ENCODE assay signal across 21 mouse cellular contexts in the genomic region with DNA sequence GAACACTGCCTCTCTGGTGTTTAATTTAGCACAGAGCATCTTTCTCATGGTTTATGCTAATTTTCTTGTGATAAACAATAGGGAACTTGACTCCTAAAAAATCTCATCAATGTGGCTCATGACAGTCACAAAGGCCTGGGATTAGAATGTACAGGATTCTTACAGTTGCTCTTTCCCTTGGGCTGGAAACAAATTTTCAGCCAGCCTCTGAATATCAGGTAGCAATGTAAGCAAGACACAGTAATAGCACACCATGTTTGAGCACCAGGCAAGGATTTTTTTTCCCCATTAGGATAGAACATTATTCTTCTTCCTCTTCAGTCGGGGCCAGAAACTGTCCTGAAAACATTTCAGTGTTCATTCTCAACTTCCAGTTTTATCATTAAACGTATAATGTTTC. TPM values are rescaled to one million over a fixed set of nuclear protein-coding genes. Genes with fewer than 3 reads are reported as not detected.
DNase-seq lines count a peak whose midpoint lies in the region; ATAC-seq and TF ChIP-seq lines count a peak whose summit lies in the region.
"Had no signal": no experiment of that assay in that cellular context is flagged by ENCODE, and none has a peak within 500 bp of the region (broad histone marks: within the 10 kb centered on the region; RNA-seq: fewer than 3 reads in every experiment).

No protein-coding gene starts in this region.

- no peak overlapping the region for H3K9ac ChIP-seq in forebrain, embryonic 15.5 days (replicated peaks)
- no peak overlapping the region for H3K9ac ChIP-seq in forebrain, embryonic 14.5 days (ENCODE audit: low read length)
- no peak overlapping the region for H3K9ac ChIP-seq in hindbrain, embryonic 14.5 days
- no peak overlapping the region for H3K9ac ChIP-seq in hindbrain, embryonic 12.5 days
- no peak overlapping the region for H3K9ac ChIP-seq in kidney, embryonic 15.5 days
- H3K9ac ChIP-seq in kidney, postnatal 0 days (ENCODE audit: low read depth, low read length): no peak overlapping the region
- H3K9ac ChIP-seq: embryonic facial prominence, embryonic 12.5 days; forebrain, embryonic 13.5 days had no signal

- H3K27me3 ChIP-seq in forebrain, embryonic 15.5 days: no peaks in the 10 kb centered on the region
- no peaks in the 10 kb centered on the region for H3K27me3 ChIP-seq in forebrain, embryonic 14.5 days (replicated peaks; ENCODE audit: control insufficient read depth, insufficient read depth, low read length)
- no peaks in the 10 kb centered on the region for H3K27me3 ChIP-seq in hindbrain, embryonic 14.5 days (ENCODE audit: control insufficient read depth, insufficient read depth, low read length)
- no peaks in the 10 kb centered on the region for H3K27me3 ChIP-seq in hindbrain, embryonic 12.5 days
- H3K27me3 ChIP-seq in kidney, embryonic 15.5 days: no peaks in the 10 kb centered on the region
- H3K27me3 ChIP-seq in kidney, postnatal 0 days (ENCODE audit: insufficient read depth, low read length): no peaks in the 10 kb centered on the region
- H3K27me3 ChIP-seq: CH12.LX; embryonic facial prominence, embryonic 12.5 days; forebrain, embryonic 13.5 days; Patski had no signal

- 85% methylated on average over 2 of the region's 2 CpGs for WGBS in forebrain, embryonic 15.5 days
- 82% methylated on average over 2 of the region's 2 CpGs for WGBS in forebrain, embryonic 14.5 days
- WGBS in hindbrain, embryonic 14.5 days: 77% methylated on average over 2 of the region's 2 CpGs
- 89% methylated on average over 2 of the region's 2 CpGs for WGBS in hindbrain, embryonic 12.5 days
- WGBS in kidney, embryonic 15.5 days: 46% methylated on average over 2 of the region's 2 CpGs
- WGBS in kidney, postnatal 0 days: 31% methylated on average over 2 of the region's 2 CpGs

- no peak overlapping the region for H3K4me3 ChIP-seq in forebrain, embryonic 15.5 days
- no peak overlapping the region for H3K4me3 ChIP-seq in forebrain, embryonic 14.5 days (ENCODE audit: low read depth, low read length)
- no peak overlapping the region for H3K4me3 ChIP-seq in hindbrain, embryonic 14.5 days (replicated peaks; ENCODE audit: low read length)
- no peak overlapping the region for H3K4me3 ChIP-seq in hindbrain, embryonic 12.5 days
- no peak overlapping the region for H3K4me3 ChIP-seq in kidney, embryonic 15.5 days (replicated peaks)
- H3K4me3 ChIP-seq in kidney, postnatal 0 days (replicated peaks; ENCODE audit: low read depth, low read length): no peak overlapping the region
- H3K4me3 ChIP-seq: embryonic facial prominence, embryonic 10.5 days; embryonic facial prominence, embryonic 12.5 days; forebrain, embryonic 13.5 days had no signal

- no peaks in the 10 kb centered on the region for H3K9me3 ChIP-seq in forebrain, embryonic 15.5 days
- no peaks in the 10 kb centered on the region for H3K9me3 ChIP-seq in forebrain, embryonic 14.5 days (replicated peaks; ENCODE audit: control insufficient read depth, low read length)
- no peaks in the 10 kb centered on the region for H3K9me3 ChIP-seq in hindbrain, embryonic 14.5 days (ENCODE audit: control insufficient read depth, low read length)
- no peaks in the 10 kb centered on the region for H3K9me3 ChIP-seq in hindbrain, embryonic 12.5 days (replicated peaks)
- H3K9me3 ChIP-seq in kidney, embryonic 15.5 days (replicated peaks): no peaks in the 10 kb centered on the region
- no peaks in the 10 kb centered on the region for H3K9me3 ChIP-seq in kidney, postnatal 0 days (replicated peaks; ENCODE audit: low read length)
- H3K9me3 ChIP-seq: embryonic facial prominence, embryonic 10.5 days; embryonic facial prominence, embryonic 12.5 days; forebrain, embryonic 13.5 days had no signal

- H3K4me2 ChIP-seq in forebrain, embryonic 15.5 days (replicated peaks): no peak overlapping the region
- no peak overlapping the region for H3K4me2 ChIP-seq in forebrain, embryonic 14.5 days (ENCODE audit: low read length)
- no peak overlapping the region for H3K4me2 ChIP-seq in hindbrain, embryonic 14.5 days (replicated peaks)
- H3K4me2 ChIP-seq in hindbrain, embryonic 12.5 days (replicated peaks): no peak overlapping the region
- H3K4me2 ChIP-seq in kidney, embryonic 15.5 days: no peak overlapping the region
- H3K4me2 ChIP-seq in kidney, postnatal 0 days (ENCODE audit: low read length): no peak overlapping the region
- H3K4me2 ChIP-seq: embryonic facial prominence, embryonic 12.5 days; forebrain, embryonic 13.5 days had no signal

- peak overlapping the region; percentile 17; the same call in 1 of the 2 replicates for H3K27ac ChIP-seq in forebrain, embryonic 15.5 days (replicated peaks)
- H3K27ac ChIP-seq in forebrain, embryonic 14.5 days (ENCODE audit: low read depth, low read length): no peak overlapping the region
- peak overlapping the region; percentile 26; the same call in 1 of the 2 replicates for H3K27ac ChIP-seq in hindbrain, embryonic 14.5 days
- H3K27ac ChIP-seq in hindbrain, embryonic 12.5 days: no peak overlapping the region
- 0 out of 2 replicates have a peak overlapping the region, but pooled peaks have one; percentile 22 for H3K27ac ChIP-seq in kidney, embryonic 15.5 days
- no peak overlapping the region for H3K27ac ChIP-seq in kidney, postnatal 0 days
- H3K27ac ChIP-seq: embryonic facial prominence, embryonic 10.5 days; embryonic facial prominence, embryonic 12.5 days; forebrain, embryonic 13.5 days had no signal

- ATAC-seq in forebrain, embryonic 15.5 days (replicated peaks): no peak
- no peak for ATAC-seq in forebrain, embryonic 14.5 days
- ATAC-seq in hindbrain, embryonic 14.5 days (ENCODE audit: low FRiP score): no peak
- ATAC-seq in hindbrain, embryonic 12.5 days (ENCODE audit: low FRiP score): no peak
- peak; percentile 70 for ATAC-seq in kidney, embryonic 15.5 days (replicated peaks; ENCODE audit: low FRiP score)
- no peak for ATAC-seq in kidney, postnatal 0 days (replicated peaks; ENCODE audit: low FRiP score, low read depth)
- ATAC-seq: activated CD4-positive, CD25-positive, alpha-beta regulatory T cell, adult 4 months; CD4-positive, CD25-positive, alpha-beta regulatory T cell, adult 4 months; forebrain, embryonic 13.5 days had no signal

- peaks cover 7% of the 10 kb centered on the region for H3K4me1 ChIP-seq in forebrain, embryonic 15.5 days
- no peaks in the 10 kb centered on the region for H3K4me1 ChIP-seq in forebrain, embryonic 14.5 days (ENCODE audit: control insufficient read depth, insufficient read depth, low read length)
- H3K4me1 ChIP-seq in hindbrain, embryonic 14.5 days (replicated peaks; ENCODE audit: control insufficient read depth, insufficient read depth, low read length): no peaks in the 10 kb centered on the region
- no peaks in the 10 kb centered on the region for H3K4me1 ChIP-seq in hindbrain, embryonic 12.5 days
- no peaks in the 10 kb centered on the region for H3K4me1 ChIP-seq in kidney, embryonic 15.5 days
- no peaks in the 10 kb centered on the region for H3K4me1 ChIP-seq in kidney, postnatal 0 days (replicated peaks; ENCODE audit: insufficient read depth, low read length)
- H3K4me1 ChIP-seq: embryonic facial prominence, embryonic 10.5 days; embryonic facial prominence, embryonic 12.5 days had no signal

- no peak for DNase-seq in forebrain, embryonic 14.5 days (ENCODE audit: low spot score)
- no peak for DNase-seq in hindbrain, embryonic 14.5 days (ENCODE audit: low spot score)
- DNase-seq in kidney, postnatal 36 days: no peak
- peak; percentile 42 for DNase-seq in kidney, postnatal 0 days (ENCODE audit: low spot score)
- no peak for DNase-seq in kidney, postnatal 10 days
- DNase-seq: B cell, adult 2 months; cerebellum, adult 11-12 months; cerebellum, adult 2 months; cerebellum, adult 9-10 months; cerebellum, postnatal 25 days had no signal

- no peak for TF ChIP-seq CTCF in kidney, postnatal 0 days (IDR thresholded peaks at IDR 0.05; ENCODE audit: low read depth)

- no peaks in the 10 kb centered on the region for H3K36me3 ChIP-seq in forebrain, embryonic 15.5 days
- no peaks in the 10 kb centered on the region for H3K36me3 ChIP-seq in forebrain, embryonic 14.5 days (ENCODE audit: control insufficient read depth, insufficient read depth, low read length)
- H3K36me3 ChIP-seq in hindbrain, embryonic 14.5 days (replicated peaks; ENCODE audit: control insufficient read depth, insufficient read depth): no peaks in the 10 kb centered on the region
- H3K36me3 ChIP-seq in hindbrain, embryonic 12.5 days: no peaks in the 10 kb centered on the region
- no peaks in the 10 kb centered on the region for H3K36me3 ChIP-seq in kidney, embryonic 15.5 days
- no peaks in the 10 kb centered on the region for H3K36me3 ChIP-seq in kidney, postnatal 0 days (ENCODE audit: insufficient read depth, low read length)
- H3K36me3 ChIP-seq: embryonic facial prominence, embryonic 10.5 days; embryonic facial prominence, embryonic 12.5 days; G1E had no signal

RNA-seq across cellular contexts. Expression of a gene that starts 55.3 kb away (rescaled TPM):
- 0.08 TPM in 1 of 2 replicates, not detected in the other for polyA plus RNA-seq in forebrain, embryonic 15.5 days (2015; fragmentation: Nextera tagmentation; extraction: Ambion mirVana)
- polyA plus RNA-seq in forebrain, embryonic 14.5 days (2014; fragmentation: Nextera tagmentation; extraction: Ambion mirVana): 0.18 and 0.23 TPM in 2 replicates
- polyA plus RNA-seq in hindbrain, embryonic 14.5 days (2014; fragmentation: Nextera tagmentation; extraction: Ambion mirVana): 0.10 and 0.36 TPM in 2 replicates
- polyA plus RNA-seq in hindbrain, embryonic 12.5 days (2016; fragmentation: Nextera tagmentation; extraction: Ambion mirVana): 0.12 and 0.21 TPM in 2 replicates
- polyA plus RNA-seq in kidney, embryonic 15.5 days (2015; fragmentation: Nextera tagmentation; extraction: Ambion mirVana): 2.7 and 2.8 TPM in 2 replicates
- 4.0 and 4.1 TPM in 2 replicates for polyA plus RNA-seq in kidney, postnatal 0 days (2015; fragmentation: Nextera tagmentation; extraction: Ambion mirVana)
- polyA plus RNA-seq: activated CD4-positive, CD25-positive, alpha-beta regulatory T cell, adult 4 months; G1E had no signal

Comparison
In these comparisons a context has a peak if more than half of its experiments do, and no peak if none do; other contexts are left out.
1. H3K27ac ChIP-seq: peak in forebrain, embryonic 15.5 days (single experiment), hindbrain, embryonic 14.5 days (single experiment) and kidney, embryonic 15.5 days (single experiment); none in forebrain, embryonic 14.5 days (single experiment), hindbrain, embryonic 12.5 days (single experiment) and kidney, postnatal 0 days (single experiment).